Mouse (Mus musculus): ENCODE results near the gene Wnk2. TPM values are rescaled to one million over a fixed set of nuclear protein-coding genes. Genes with fewer than 3 reads are reported as not detected.

The Wnk2 gene
- polyA plus RNA-seq, 1 experiment from 2014 or later = 2.6 TPM

GRCm38 (mm10) chr13:49001691-49002090, 146.1 kb downstream of the Wnk2 start:
- 46% methylated on average over 3 of the region's 3 CpGs for WGBS
- Histone ChIP-seq H3K9ac (ENCODE audit: low read length) (no peak overlapping the region), H3K36me3 (ENCODE audit: control insufficient read depth, insufficient read depth, low read length) (no peaks in the 10 kb centered on the region), H3K4me1 (ENCODE audit: control insufficient read depth in 2 of 2, insufficient read depth in 2 of 2, low read length in 2 of 2) (peaks cover 0 to 4% of the 10 kb centered on the region in 2 experiments; a peak in 1 of 4 replicates), H3K9me3 (ENCODE audit: control insufficient read depth, low read length) (no peaks in the 10 kb centered on the region), H3K27me3 (ENCODE audit: control insufficient read depth, insufficient read depth, low read length) (no peaks in the 10 kb centered on the region), H3K4me3 (ENCODE audit: control insufficient read depth in 1 of 2, insufficient read depth in 1 of 2, low read depth in 1 of 2, low read length in 2 of 2) (no peak overlapping the region), H3K4me2 (ENCODE audit: low read length) (no peak overlapping the region), H3K27ac (replicated peaks in 1 of 2; ENCODE audit: control insufficient read depth in 1 of 2, insufficient read depth in 1 of 2, low read depth in 2 of 2, low read length in 2 of 2) (no peak overlapping the region)
- ATAC-seq (ENCODE audit: insufficient number of reproducible peaks, insufficient read depth, low FRiP score, low read depth) = no peak

- H3K9ac ChIP-seq (ENCODE audit: low read length) = no peak overlapping the region
- 4% methylated on average over 6 of the region's 6 CpGs for WGBS
- ATAC-seq (ENCODE audit: insufficient number of reproducible peaks, insufficient read depth, low FRiP score, low read depth) = no peak
- no peaks in the 10 kb centered on the region for H3K9me3 ChIP-seq (ENCODE audit: control insufficient read depth, low read length)
- peaks cover 0 to 4% of the 10 kb centered on the region in 2 experiments; a peak in 1 of 4 replicates for H3K4me1 ChIP-seq (ENCODE audit: control insufficient read depth in 2 of 2, insufficient read depth in 2 of 2, low read length in 2 of 2)
- no peaks in the 10 kb centered on the region for H3K27me3 ChIP-seq (ENCODE audit: control insufficient read depth, insufficient read depth, low read length)
- no peak overlapping the region for H3K4me3 ChIP-seq (ENCODE audit: control insufficient read depth in 1 of 2, insufficient read depth in 1 of 2, low read depth in 1 of 2, low read length in 2 of 2)
- H3K36me3 ChIP-seq (ENCODE audit: control insufficient read depth, insufficient read depth, low read length) = no peaks in the 10 kb centered on the region
- no peak overlapping the region for H3K27ac ChIP-seq (replicated peaks in 1 of 2; ENCODE audit: control insufficient read depth in 1 of 2, insufficient read depth in 1 of 2, low read depth in 2 of 2, low read length in 2 of 2)
- no peak overlapping the region for H3K4me2 ChIP-seq (ENCODE audit: low read length)
These were observed 149.2 kb downstream of the Wnk2 start for GRCm38 (mm10) chr13:48998591-48998990.

GRCm38 (mm10) chr13:48996731-48997130, 151.1 kb downstream of the Wnk2 start:
- Histone ChIP-seq H3K4me3 (ENCODE audit: control insufficient read depth in 1 of 2, insufficient read depth in 1 of 2, low read depth in 1 of 2, low read length in 2 of 2) (no peak overlapping the region), H3K27ac (replicated peaks in 1 of 2; ENCODE audit: control insufficient read depth in 1 of 2, insufficient read depth in 1 of 2, low read depth in 2 of 2, low read length in 2 of 2) (no peak overlapping the region), H3K4me2 (ENCODE audit: low read length) (no peak overlapping the region), H3K4me1 (ENCODE audit: control insufficient read depth in 2 of 2, insufficient read depth in 2 of 2, low read length in 2 of 2) (peaks cover 0 to 4% of the 10 kb centered on the region in 2 experiments; a peak in 1 of 4 replicates), H3K36me3 (ENCODE audit: control insufficient read depth, insufficient read depth, low read length) (no peaks in the 10 kb centered on the region), H3K9me3 (ENCODE audit: control insufficient read depth, low read length) (no peaks in the 10 kb centered on the region), H3K27me3 (ENCODE audit: control insufficient read depth, insufficient read depth, low read length) (no peaks in the 10 kb centered on the region), H3K9ac (ENCODE audit: low read length) (no peak overlapping the region)
- WGBS = 86% methylated on average over 4 of the region's 4 CpGs
- no peak for ATAC-seq (ENCODE audit: insufficient number of reproducible peaks, insufficient read depth, low FRiP score, low read depth)

- peaks cover 0 to 4% of the 10 kb centered on the region in 2 experiments; a peak in 1 of 4 replicates for H3K4me1 ChIP-seq (ENCODE audit: control insufficient read depth in 2 of 2, insufficient read depth in 2 of 2, low read length in 2 of 2)
These were observed 152.9 kb downstream of the Wnk2 start for GRCm38 (mm10) chr13:48994903-48995302.

GRCm38 (mm10) chr13:48992914-48993313, 154.9 kb downstream of the Wnk2 start:
- Histone ChIP-seq H3K27ac (replicated peaks in 1 of 2; ENCODE audit: control insufficient read depth in 1 of 2, insufficient read depth in 1 of 2, low read depth in 2 of 2, low read length in 2 of 2) (no peak overlapping the region), H3K9me3 (ENCODE audit: control insufficient read depth, low read length) (no peaks in the 10 kb centered on the region), H3K9ac (ENCODE audit: low read length) (no peak overlapping the region), H3K4me2 (ENCODE audit: low read length) (no peak overlapping the region), H3K36me3 (ENCODE audit: control insufficient read depth, insufficient read depth, low read length) (no peaks in the 10 kb centered on the region), H3K27me3 (ENCODE audit: control insufficient read depth, insufficient read depth, low read length) (no peaks in the 10 kb centered on the region), H3K4me1 (ENCODE audit: control insufficient read depth in 2 of 2, insufficient read depth in 2 of 2, low read length in 2 of 2) (no peaks in the 10 kb centered on the region), H3K4me3 (ENCODE audit: control insufficient read depth in 1 of 2, insufficient read depth in 1 of 2, low read depth in 1 of 2, low read length in 2 of 2) (no peak overlapping the region)
- ATAC-seq (ENCODE audit: insufficient number of reproducible peaks, insufficient read depth, low FRiP score, low read depth) = no peak

More at GRCm38 (mm10) chr13:48994903-48995302, 152.9 kb downstream of the Wnk2 start:
- ATAC-seq (ENCODE audit: insufficient number of reproducible peaks, insufficient read depth, low FRiP score, low read depth) = 0 out of 2 replicates have a peak, but pooled peaks have one; percentile 31
- Histone ChIP-seq H3K27ac (replicated peaks in 1 of 2; ENCODE audit: control insufficient read depth in 1 of 2, insufficient read depth in 1 of 2, low read depth in 2 of 2, low read length in 2 of 2) (no peak overlapping the region), H3K36me3 (ENCODE audit: control insufficient read depth, insufficient read depth, low read length) (no peaks in the 10 kb centered on the region), H3K4me2 (ENCODE audit: low read length) (no peak overlapping the region), H3K9ac (ENCODE audit: low read length) (no peak overlapping the region), H3K9me3 (ENCODE audit: control insufficient read depth, low read length) (no peaks in the 10 kb centered on the region), H3K27me3 (ENCODE audit: control insufficient read depth, insufficient read depth, low read length) (no peaks in the 10 kb centered on the region), H3K4me3 (ENCODE audit: control insufficient read depth in 1 of 2, insufficient read depth in 1 of 2, low read depth in 1 of 2, low read length in 2 of 2) (no peak overlapping the region)
- 43% methylated on average over 3 of the region's 3 CpGs for WGBS

GRCm38 (mm10) chr13:48990138-48990537, 157.7 kb downstream of the Wnk2 start:
- 55% methylated on average over 2 of the region's 2 CpGs for WGBS
- Histone ChIP-seq H3K27me3 (ENCODE audit: control insufficient read depth, insufficient read depth, low read length) (no peaks in the 10 kb centered on the region), H3K4me3 (ENCODE audit: control insufficient read depth in 1 of 2, insufficient read depth in 1 of 2, low read depth in 1 of 2, low read length in 2 of 2) (no peak overlapping the region), H3K9ac (ENCODE audit: low read length) (no peak overlapping the region), H3K4me2 (ENCODE audit: low read length) (no peak overlapping the region), H3K4me1 (ENCODE audit: control insufficient read depth in 2 of 2, insufficient read depth in 2 of 2, low read length in 2 of 2) (no peaks in the 10 kb centered on the region), H3K27ac (replicated peaks in 1 of 2; ENCODE audit: control insufficient read depth in 1 of 2, insufficient read depth in 1 of 2, low read depth in 2 of 2, low read length in 2 of 2) (no peak overlapping the region), H3K36me3 (ENCODE audit: control insufficient read depth, insufficient read depth, low read length) (no peaks in the 10 kb centered on the region), H3K9me3 (ENCODE audit: control insufficient read depth, low read length) (no peaks in the 10 kb centered on the region)
- no peak for ATAC-seq (ENCODE audit: insufficient number of reproducible peaks, insufficient read depth, low FRiP score, low read depth)

Other genes with a start within 250 kb of the Wnk2 start
- gene Fam120a, start 180.0 kb downstream of the Wnk2 start, polyA plus RNA-seq (2014; fragmentation: Nextera tagmentation; extraction: Ambion mirVana) = 27.9 and 29.7 TPM in 2 replicates
- 85.5 and 87.7 TPM in 2 replicates for gene Ninj1, start 39.5 kb upstream of the Wnk2 start, polyA plus RNA-seq (2014; fragmentation: Nextera tagmentation; extraction: Ambion mirVana)
- gene Card19, start 68.0 kb upstream of the Wnk2 start, polyA plus RNA-seq (2014; fragmentation: Nextera tagmentation; extraction: Ambion mirVana) = 114 and 126 TPM in 2 replicates
- gene Susd3, start 100.7 kb upstream of the Wnk2 start, polyA plus RNA-seq (2014; fragmentation: Nextera tagmentation; extraction: Ambion mirVana) = 1.9 and 2.5 TPM in 2 replicates
- gene Fgd3, start 172.3 kb upstream of the Wnk2 start, polyA plus RNA-seq (2014; fragmentation: Nextera tagmentation; extraction: Ambion mirVana) = 0.09 TPM in 2 replicates
- gene Bicd2, start 193.6 kb upstream of the Wnk2 start, polyA plus RNA-seq (2014; fragmentation: Nextera tagmentation; extraction: Ambion mirVana) = 47.3 and 48.3 TPM in 2 replicates